Comparison of ENCODE assay signal across 9 mouse cellular contexts in the genomic region with DNA sequence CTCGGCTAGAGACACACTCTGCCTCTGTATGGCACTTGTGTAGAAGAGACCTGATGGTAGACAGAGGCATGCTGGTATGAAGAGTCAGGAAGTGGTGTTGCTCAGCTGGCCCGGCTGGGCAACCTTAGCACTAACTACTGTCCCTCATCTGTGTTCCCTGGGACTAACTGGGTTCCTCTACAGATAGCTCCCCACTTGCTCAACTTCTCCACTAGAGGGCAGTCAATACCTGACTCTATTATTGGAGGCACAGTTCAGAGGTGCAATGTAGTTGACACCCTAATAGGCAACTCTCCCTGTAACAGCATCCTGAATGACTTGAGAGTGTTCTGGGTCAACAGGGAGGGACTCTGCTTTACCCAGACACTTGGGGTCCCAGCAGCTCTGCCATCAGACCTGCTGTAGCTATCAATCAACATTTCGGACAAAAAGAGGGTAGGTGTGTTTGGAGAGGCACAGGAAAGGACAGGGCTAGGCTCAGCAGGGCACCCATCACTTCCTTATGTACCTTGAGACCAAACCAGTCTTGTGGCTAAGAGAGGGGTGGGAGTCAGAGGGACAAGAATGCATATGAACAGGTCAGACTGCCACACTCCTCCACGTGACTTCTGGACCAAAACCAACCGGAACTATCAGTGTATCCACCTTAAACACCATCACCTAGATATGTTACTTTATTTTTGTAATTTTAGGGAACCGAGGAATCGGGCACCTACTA. TPM values are rescaled to one million over a fixed set of nuclear protein-coding genes. Genes with fewer than 3 reads are reported as not detected.
DNase-seq lines count a peak whose midpoint lies in the region; ATAC-seq and TF ChIP-seq lines count a peak whose summit lies in the region.
"Had no signal": no experiment of that assay in that cellular context is flagged by ENCODE, and none has a peak within 500 bp of the region (broad histone marks: within the 10 kb centered on the region; RNA-seq: fewer than 3 reads in every experiment).

No protein-coding gene starts in this region.

- H3K4me2 ChIP-seq in heart, embryonic 11.5 days, result no peak overlapping the region
- H3K4me2 ChIP-seq in embryonic facial prominence, embryonic 12.5 days (replicated peaks), result no peak overlapping the region
- no peak overlapping the region for H3K4me2 ChIP-seq in hindbrain, embryonic 14.5 days (replicated peaks)

- no peaks in the 10 kb centered on the region for H3K4me1 ChIP-seq in heart, embryonic 11.5 days (ENCODE audit: control insufficient read depth, insufficient read depth, low read length)
- no peaks in the 10 kb centered on the region for H3K4me1 ChIP-seq in embryonic facial prominence, embryonic 12.5 days
- H3K4me1 ChIP-seq in hindbrain, embryonic 14.5 days (replicated peaks; ENCODE audit: control insufficient read depth, insufficient read depth, low read length), result no peaks in the 10 kb centered on the region
- H3K4me1 ChIP-seq in small intestine, adult 2 months (ENCODE audit: control insufficient read depth, insufficient read depth, insufficient read length, low read length), result no peaks in the 10 kb centered on the region

- 72% methylated on average over 7 of the region's 7 CpGs for WGBS in heart, embryonic 11.5 days (ENCODE audit: insufficient replicate concordance)
- 79% methylated on average over 7 of the region's 7 CpGs for whole genome bisulfite sequencing in embryonic facial prominence, embryonic 12.5 days
- WGBS in hindbrain, embryonic 14.5 days, result 76% methylated on average over 7 of the region's 7 CpGs
- 81% methylated on average over 7 of the region's 7 CpGs for WGBS in small intestine, adult 2 months

- no peak for TF ChIP-seq POLR2A in small intestine, adult 2 months (IDR thresholded peaks at IDR 0.05; ENCODE audit: low read depth, low read length)

- H3K9ac ChIP-seq in heart, embryonic 11.5 days (ENCODE audit: low read depth, low read length), result no peak overlapping the region
- H3K9ac ChIP-seq in embryonic facial prominence, embryonic 12.5 days, result no peak overlapping the region
- no peak overlapping the region for H3K9ac ChIP-seq in hindbrain, embryonic 14.5 days

- no peak overlapping the region for H3K4me3 ChIP-seq in heart, embryonic 11.5 days (ENCODE audit: low read depth, low read length)
- H3K4me3 ChIP-seq in embryonic facial prominence, embryonic 12.5 days, result no peak overlapping the region
- no peak overlapping the region for H3K4me3 ChIP-seq in hindbrain, embryonic 14.5 days (replicated peaks; ENCODE audit: low read length)
- no peak overlapping the region for H3K4me3 ChIP-seq in small intestine, adult 2 months (ENCODE audit: low read depth, low read length)
- H3K4me3 ChIP-seq: megakaryocyte, embryonic 14.5 days had no signal

- no peak for ATAC-seq in heart, embryonic 11.5 days (replicated peaks; ENCODE audit: insufficient number of reproducible peaks, low FRiP score, low TSS enrichment)
- ATAC-seq in embryonic facial prominence, embryonic 12.5 days (ENCODE audit: insufficient number of reproducible peaks, insufficient read depth, low FRiP score, low TSS enrichment), result 0 out of 2 replicates have a peak, but pooled peaks have one; percentile 22
- ATAC-seq in hindbrain, embryonic 14.5 days (ENCODE audit: low FRiP score), result peak; percentile 69; the same call in 1 of the 2 replicates

- no peaks in the 10 kb centered on the region for H3K36me3 ChIP-seq in heart, embryonic 11.5 days (ENCODE audit: control insufficient read depth, insufficient read depth, low read length)
- no peaks in the 10 kb centered on the region for H3K36me3 ChIP-seq in embryonic facial prominence, embryonic 12.5 days
- no peaks in the 10 kb centered on the region for H3K36me3 ChIP-seq in hindbrain, embryonic 14.5 days (replicated peaks; ENCODE audit: control insufficient read depth, insufficient read depth)
- H3K36me3 ChIP-seq in small intestine, adult 2 months (ENCODE audit: control insufficient read depth, insufficient read depth, low read length), result peaks cover 25% of the 10 kb centered on the region

- peak; percentile 41; the same call in 1 of the 2 replicates for TF ChIP-seq CTCF in small intestine, adult 2 months (IDR thresholded peaks at IDR 0.05; ENCODE audit: extremely low read depth, insufficient read length, insufficient replicate concordance, low read depth, low read length)

- no peaks in the 10 kb centered on the region for H3K9me3 ChIP-seq in heart, embryonic 11.5 days (replicated peaks; ENCODE audit: control insufficient read depth, low read length)
- no peaks in the 10 kb centered on the region for H3K9me3 ChIP-seq in embryonic facial prominence, embryonic 12.5 days
- H3K9me3 ChIP-seq in hindbrain, embryonic 14.5 days (ENCODE audit: control insufficient read depth, low read length), result no peaks in the 10 kb centered on the region
- H3K9me3 ChIP-seq: megakaryocyte, embryonic 14.5 days had no signal

- peaks cover 2% of the 10 kb centered on the region; the same call in 1 of the 2 replicates for H3K27me3 ChIP-seq in heart, embryonic 11.5 days (ENCODE audit: control insufficient read depth, insufficient read depth, low read length)
- H3K27me3 ChIP-seq in embryonic facial prominence, embryonic 12.5 days, result no peaks in the 10 kb centered on the region
- H3K27me3 ChIP-seq in hindbrain, embryonic 14.5 days (ENCODE audit: control insufficient read depth, insufficient read depth, low read length), result no peaks in the 10 kb centered on the region
- H3K27me3 ChIP-seq in small intestine, adult 2 months (ENCODE audit: control insufficient read depth, insufficient read depth, low read length), result no peaks in the 10 kb centered on the region

- DNase-seq in heart, adult 11 months, result peak; percentile 91
- peak; percentile 43 for DNase-seq in adrenal gland, postnatal 10 days
- DNase-seq in hindbrain, embryonic 14.5 days (ENCODE audit: low spot score), result peak; percentile 84
- DNase-seq in layer of hippocampus, postnatal 14 days (ENCODE audit: low spot score in 2 of 2), result peak; percentile 52 to 84
- DNase-seq in lung, postnatal 25 days (ENCODE audit: low spot score), result peak; percentile 70

- H3K27ac ChIP-seq in heart, embryonic 11.5 days (ENCODE audit: low read depth, low read length), result no peak overlapping the region
- no peak overlapping the region for H3K27ac ChIP-seq in embryonic facial prominence, embryonic 12.5 days
- no peak overlapping the region for H3K27ac ChIP-seq in hindbrain, embryonic 14.5 days
- no peak overlapping the region for H3K27ac ChIP-seq in small intestine, adult 2 months (ENCODE audit: insufficient read depth, low read depth, low read length)

RNA-seq across cellular contexts. Expression of gene Gpr68, which starts 58.4 kb away (rescaled TPM):
- 3.2 and 4.2 TPM in 2 replicates for polyA plus RNA-seq in heart, embryonic 11.5 days (2014; fragmentation: Nextera tagmentation; extraction: Ambion mirVana)
- total RNA-seq in adrenal gland, postnatal 10 days (2021), result 1 to 10 TPM; 1.6 to 1.8 TPM
- 0.06 and 0.28 TPM in 2 replicates for polyA plus RNA-seq in embryonic facial prominence, embryonic 12.5 days (2016; fragmentation: Nextera tagmentation; extraction: Ambion mirVana)
- polyA plus RNA-seq in hindbrain, embryonic 14.5 days (2014; fragmentation: Nextera tagmentation; extraction: Ambion mirVana), result 3.1 and 3.7 TPM in 2 replicates
- total RNA-seq in layer of hippocampus, postnatal 14 days (2021), result 10 to 100 TPM; 20.8 to 24.4 TPM
- 3.0 and 6.0 TPM in 2 replicates for polyA plus RNA-seq in small intestine, adult 2 months (2012; rRNA removed)
